Mouse (Mus musculus) frontal cortex, postnatal 10 days (tissue): Measurements from ENCODE around the gene Hfe.
"Not testable (repeated sequence)": the region's sequence is repeated elsewhere in the genome, so short reads cannot be mapped to it uniquely, and the experiment has no call there.

Experiments used
- DNase-seq, 2 experiments: peaks; one replicate each; pipeline ENCODE4 v3.0.0; 2022; ENCODE audit warnings: low spot score in 2 of 2, mixed read lengths in 1 of 2

The Hfe gene

DNA sequence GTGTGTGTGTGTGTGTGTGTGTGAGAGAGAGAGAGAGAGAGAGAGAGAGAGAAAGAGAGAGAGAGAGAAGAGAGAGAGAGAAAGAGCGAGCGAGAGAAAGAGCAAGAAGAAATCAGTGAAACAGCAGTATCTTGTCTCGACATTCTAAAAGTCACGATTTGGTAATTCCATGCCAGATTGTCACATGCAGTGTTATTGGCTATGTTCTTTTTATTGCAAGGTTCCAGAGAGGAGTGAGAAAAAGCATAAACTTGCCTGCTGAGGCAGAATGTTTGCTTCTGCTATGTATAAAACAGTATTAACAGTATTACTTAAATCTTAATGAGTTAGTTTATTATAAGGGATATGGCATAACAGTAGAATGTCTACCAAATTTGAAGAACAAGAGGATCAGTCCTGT, 24.7 kb downstream of the Hfe start:
- DNase-seq, result no peak

DNA sequence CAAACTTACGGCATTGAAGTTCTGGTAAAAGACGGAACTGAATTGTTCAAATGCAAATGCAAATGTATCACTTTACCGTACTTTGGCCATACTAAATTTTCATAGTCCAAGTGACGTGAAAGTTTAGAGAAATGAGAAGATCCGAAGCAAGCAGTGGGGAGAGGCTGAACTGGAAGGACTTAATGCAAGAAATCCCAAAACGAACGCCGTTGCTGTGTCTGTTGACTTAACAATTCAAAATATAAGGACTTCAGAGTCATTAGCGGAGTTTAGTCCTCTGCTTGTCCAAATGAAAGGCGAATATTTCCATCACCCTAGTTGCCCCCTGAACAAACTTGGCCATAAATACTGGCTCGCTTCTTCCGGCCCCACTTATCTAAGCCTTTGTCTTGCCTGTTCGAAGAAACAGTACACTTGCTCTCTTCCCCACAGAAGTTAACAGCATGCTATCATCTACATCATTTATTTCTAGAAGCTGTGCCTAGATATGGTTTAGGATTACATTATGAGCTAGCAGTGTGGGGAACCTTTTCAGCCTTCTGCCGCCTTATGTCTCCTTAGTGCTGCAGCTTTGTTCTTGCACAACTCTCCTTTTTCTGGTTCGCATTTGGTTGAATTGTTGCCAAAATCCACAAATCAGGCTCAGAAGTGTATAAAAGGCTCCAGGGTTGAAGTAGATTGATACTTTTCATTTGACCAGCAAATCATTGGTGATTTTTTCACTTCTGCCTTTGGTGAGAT, 25.4 kb downstream of the Hfe start:
- no peak for DNase-seq

DNA sequence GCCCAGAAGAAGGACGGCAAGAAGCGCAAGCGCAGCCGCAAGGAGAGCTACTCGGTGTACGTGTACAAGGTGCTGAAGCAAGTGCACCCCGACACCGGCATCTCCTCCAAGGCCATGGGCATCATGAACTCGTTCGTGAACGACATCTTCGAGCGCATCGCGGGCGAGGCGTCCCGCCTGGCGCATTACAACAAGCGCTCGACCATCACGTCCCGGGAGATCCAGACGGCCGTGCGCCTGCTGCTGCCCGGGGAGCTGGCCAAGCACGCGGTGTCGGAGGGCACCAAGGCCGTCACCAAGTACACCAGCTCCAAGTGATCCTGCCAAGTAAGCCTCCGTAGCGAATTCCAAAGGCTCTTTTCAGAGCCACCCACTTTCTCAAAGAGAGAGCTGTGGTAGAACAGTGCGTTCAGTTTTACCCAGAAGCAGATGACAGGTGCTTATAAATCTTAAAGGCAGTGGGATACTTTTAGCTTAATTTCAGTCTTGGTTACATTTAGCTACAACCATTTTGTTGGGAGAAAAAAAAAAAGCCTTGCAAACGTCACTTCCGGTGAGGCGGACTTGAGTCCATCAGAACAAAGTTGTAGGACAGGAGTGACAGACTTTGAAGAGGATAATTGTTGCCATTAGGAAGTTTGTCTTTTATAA, 26.2 kb downstream of the Hfe start:
- DNase-seq, result peak in 1 of 2 experiments; percentile 32

DNA sequence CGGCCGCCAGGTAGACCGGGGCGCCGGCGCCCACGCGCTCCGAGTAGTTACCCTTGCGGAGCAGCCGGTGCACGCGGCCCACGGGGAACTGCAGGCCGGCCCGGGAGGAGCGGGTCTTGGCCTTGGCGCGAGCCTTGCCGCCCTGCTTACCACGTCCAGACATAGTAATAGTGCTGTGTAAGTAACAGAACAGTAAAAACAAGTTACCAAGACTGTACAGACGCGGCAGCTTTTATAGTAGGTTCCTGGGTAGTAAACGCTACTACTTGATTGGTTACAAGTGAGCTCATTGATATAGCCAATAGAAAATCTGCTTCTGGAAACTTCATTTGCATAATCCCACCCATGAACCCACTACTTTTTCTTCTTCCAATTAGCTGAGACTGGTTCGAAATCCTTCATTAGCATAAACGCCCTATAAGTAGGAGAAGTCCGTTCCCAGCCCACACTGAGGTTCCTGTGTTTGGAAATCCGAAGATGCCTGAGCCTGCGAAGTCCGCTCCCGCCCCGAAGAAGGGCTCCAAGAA, 26.8 kb downstream of the Hfe start, which contains the start of the genes Hist1h2ac and Hist1h2bc:
Hist1h2ac (minus strand) TSS at position 194 of the 527 bp plus-strand sequence.
Hist1h2bc (plus strand) TSS at position 445 of the 527 bp plus-strand sequence.
- peak; percentile 78 to 80 for DNase-seq

DNA sequence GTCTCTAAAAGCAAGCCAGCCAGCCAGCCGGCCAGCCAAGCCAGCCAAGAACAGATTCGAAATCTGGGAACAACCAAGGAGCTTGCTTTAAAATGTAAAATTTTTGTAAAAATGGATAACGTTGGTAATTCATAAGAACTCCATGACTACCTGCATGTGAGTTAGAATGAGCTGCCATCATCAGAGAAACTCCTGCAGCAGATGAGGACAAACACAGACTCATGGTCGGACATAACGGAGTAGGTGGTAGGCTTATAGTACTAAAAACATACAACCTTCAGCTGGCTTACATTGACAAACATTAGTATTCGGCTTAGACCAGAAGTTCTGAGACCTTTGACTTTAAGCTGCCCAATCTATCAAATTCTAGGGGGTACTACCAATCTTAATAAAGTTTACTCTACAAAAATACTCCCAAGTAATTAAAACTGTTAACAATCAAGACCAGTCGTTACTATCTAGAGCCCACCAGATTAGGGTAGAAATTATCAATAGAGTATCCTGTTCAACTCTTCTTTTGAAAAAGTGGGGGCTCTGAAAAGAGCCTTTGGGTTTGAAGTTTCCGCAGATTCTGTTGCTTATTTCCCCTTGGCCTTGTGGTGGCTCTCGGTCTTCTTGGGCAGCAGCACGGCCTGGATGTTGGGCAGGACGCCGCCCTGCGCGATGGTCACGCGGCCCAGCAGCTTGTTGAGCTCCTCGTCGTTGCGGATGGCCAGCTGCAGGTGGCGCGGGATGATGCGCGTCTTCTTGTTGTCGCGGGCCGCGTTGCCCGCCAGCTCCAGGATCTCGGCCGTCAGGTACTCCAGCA, 27.5 kb downstream of the Hfe start:
- not testable (repeated sequence) for DNase-seq

DNA sequence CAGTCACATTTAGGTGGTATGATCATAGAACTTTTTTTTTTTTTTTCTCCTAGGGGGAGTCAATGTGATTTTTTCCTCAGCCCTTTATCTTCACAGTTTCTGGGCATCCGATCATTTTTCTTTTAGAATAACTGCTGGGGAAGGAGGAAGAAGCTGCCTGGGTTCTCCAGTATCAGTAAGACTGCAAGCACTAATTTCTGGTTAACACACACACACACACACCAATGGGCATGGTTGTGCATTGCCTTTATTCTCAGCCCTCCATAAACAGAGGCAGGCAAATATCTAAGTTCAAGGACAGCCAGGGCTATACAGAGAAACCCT, 28.1 kb downstream of the Hfe start:
- no peak for DNase-seq

DNA sequence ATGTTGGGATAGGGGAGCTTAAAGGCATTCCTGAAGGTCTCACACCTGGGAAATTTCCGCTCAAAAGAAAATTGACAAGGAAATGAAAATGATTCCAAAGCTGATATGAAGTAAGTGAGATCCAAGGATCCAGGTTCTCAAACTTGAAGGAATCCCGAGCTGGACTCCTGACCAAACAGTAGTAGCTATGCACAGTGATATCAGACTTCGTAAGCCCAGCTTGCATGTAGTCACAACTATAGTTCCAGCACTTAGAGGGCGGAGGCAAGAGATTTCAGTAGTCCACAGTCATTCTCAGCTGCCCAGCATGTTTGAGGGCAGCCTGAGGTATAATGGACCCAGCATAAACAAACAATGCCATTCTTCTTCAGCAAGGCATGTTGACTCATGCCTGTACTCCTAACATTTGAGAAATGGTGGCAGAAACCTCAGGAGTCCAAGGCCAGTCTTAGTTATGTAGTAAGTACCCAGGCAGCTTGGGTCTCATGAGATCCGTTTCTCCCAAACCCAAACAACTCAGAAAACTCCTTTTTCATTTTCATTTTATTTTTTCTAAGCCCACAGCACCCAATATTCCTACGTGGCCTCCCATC, 28.6 kb downstream of the Hfe start:
- no peak for DNase-seq

DNA sequence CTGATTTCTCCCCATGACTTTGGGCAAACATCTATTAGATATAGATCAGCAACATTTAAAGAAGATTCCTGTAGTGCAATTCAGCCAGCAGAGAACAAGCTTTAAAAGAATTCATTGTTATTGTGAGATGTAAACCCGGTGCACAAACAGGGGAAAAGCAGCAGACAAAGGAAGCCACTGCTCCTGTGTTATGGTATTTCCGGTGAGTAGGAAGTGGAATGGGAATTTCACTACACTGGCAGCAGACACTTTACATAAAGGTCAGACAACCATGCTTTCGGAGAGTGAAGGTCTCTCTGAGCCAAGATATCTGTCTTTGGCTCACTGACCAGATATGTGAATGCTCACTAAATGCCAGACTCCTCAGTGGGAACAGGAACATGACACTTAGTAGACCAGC, 48.1 kb downstream of the Hfe start:
- no peak for DNase-seq

DNA sequence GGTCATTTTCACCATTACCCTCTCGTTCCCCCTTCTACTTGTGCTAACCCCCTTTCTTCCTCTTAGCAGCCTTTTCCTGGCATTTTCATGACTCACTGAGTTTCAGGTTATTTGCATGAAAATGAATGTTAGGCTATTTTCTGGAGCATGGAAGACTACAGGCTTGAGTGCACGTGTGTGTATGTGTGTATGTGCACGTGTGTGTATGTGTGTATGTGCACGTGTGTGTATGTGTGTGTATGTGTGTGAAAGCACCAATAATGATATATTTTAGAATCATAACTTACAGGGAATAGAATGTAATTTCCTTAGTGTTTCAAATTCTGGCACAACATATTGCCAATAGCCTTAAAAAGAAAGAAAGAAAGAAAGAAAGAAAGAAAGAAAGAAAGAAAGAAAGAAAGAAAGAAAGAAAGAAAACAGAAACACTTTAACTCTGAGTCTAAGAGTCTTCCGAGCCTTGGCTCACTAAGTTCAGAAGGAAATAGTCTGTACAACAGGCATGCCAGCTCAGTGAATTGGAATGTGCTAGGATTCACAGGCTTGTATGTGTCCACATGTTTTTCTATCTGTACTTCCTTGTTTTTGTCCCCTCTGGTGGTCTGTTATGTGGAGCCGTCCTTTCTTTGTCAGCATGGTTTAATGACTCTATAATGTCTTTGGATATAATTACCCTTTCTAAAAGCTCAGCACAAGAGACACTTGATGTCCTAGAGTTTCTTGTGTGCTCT, 50.9 kb downstream of the Hfe start:
- no peak for DNase-seq
